Mouse (Mus musculus) embryonic facial prominence, embryonic 14.5 days (tissue): ENCODE measurements around the gene Cdc42. TPM values are rescaled to one million over a fixed set of nuclear protein-coding genes. Genes with fewer than 3 reads are reported as not detected.

ENCODE experiments used
- ATAC-seq: fragments of 200-750 bp; cut with Nextera tagmentation; 2 replicates; pipeline ENCODE4 v1.8.0; 2017; ENCODE audit warnings: low read depth, moderate number of reproducible peaks, moderate TSS enrichment
- DNase-seq: peaks from one replicate; pipeline ENCODE4 v3.0.0-alpha.2; 2015; ENCODE audit warnings: low spot score
- H3K27ac ChIP-seq: fragments of 300-500 bp; sonication (generic); replicated peaks from 2 replicates; pipeline ENCODE4 v1.5.1; 2014; ENCODE audit warnings: low read depth, mild to moderate bottlenecking, low read length, moderate library complexity
- H3K27me3 ChIP-seq: fragments of 300-500 bp; sonication (generic); replicated peaks from 2 replicates; pipeline ENCODE4 v1.6.1; 2014; ENCODE audit warnings: low read length; ENCODE audit not compliant: control insufficient read depth, insufficient read depth
- H3K36me3 ChIP-seq: fragments of 300-500 bp; sonication (generic); 2 replicates; pipeline ENCODE4 v1.6.1; 2014; ENCODE audit warnings: low read length, mixed read lengths; ENCODE audit not compliant: control insufficient read depth, insufficient read depth
- H3K4me1 ChIP-seq: fragments of 300-500 bp; sonication (generic); 2 replicates; pipeline ENCODE4 v1.6.1; 2014; ENCODE audit warnings: antibody characterized with exemption, low read length; ENCODE audit not compliant: control insufficient read depth, insufficient read depth
- H3K4me2 ChIP-seq: fragments of 300-500 bp; sonication (generic); 2 replicates; pipeline ENCODE4 v1.6.1; 2014; ENCODE audit warnings: low read depth, mild to moderate bottlenecking, low read length, moderate library complexity, mixed read lengths
- H3K4me3 ChIP-seq: fragments of 300-500 bp; sonication (generic); 2 replicates; pipeline ENCODE4 v1.5.1; 2014; ENCODE audit warnings: low read depth, mild to moderate bottlenecking, low read length
- H3K9ac ChIP-seq: fragments of 300-500 bp; sonication (generic); 2 replicates; pipeline ENCODE4 v1.6.1; 2014; ENCODE audit warnings: low read depth, mild to moderate bottlenecking, low read length, moderate library complexity, mixed read lengths
- H3K9me3 ChIP-seq: fragments of 300-500 bp; sonication (generic); 2 replicates; pipeline ENCODE4 v1.6.1; 2016; ENCODE audit warnings: low read length; ENCODE audit not compliant: control insufficient read depth
- WGBS: fragments of 180-500 bp; shearing (Covaris S2); extraction: QIAGEN DNeasy Blood & Tissue Kit; methylation state at CpG from one replicate; pipeline ENCODE4 v1.1.7; 2014; 5-methylcytosine and 5-hydroxymethylcytosine counted together
- polyA plus RNA-seq: library from polyadenylated mRNA; unstranded; fragments of >200 nt; fragmentation: Nextera tagmentation; extraction: Ambion mirVana; gene quantifications from 2 replicates; pipeline ENCODE4 v1.2.1, GENCODE M21; 2014

Cdc42 gene
- polyA plus RNA-seq, 1 experiment from 2014 or later, result 714 TPM

DNA sequence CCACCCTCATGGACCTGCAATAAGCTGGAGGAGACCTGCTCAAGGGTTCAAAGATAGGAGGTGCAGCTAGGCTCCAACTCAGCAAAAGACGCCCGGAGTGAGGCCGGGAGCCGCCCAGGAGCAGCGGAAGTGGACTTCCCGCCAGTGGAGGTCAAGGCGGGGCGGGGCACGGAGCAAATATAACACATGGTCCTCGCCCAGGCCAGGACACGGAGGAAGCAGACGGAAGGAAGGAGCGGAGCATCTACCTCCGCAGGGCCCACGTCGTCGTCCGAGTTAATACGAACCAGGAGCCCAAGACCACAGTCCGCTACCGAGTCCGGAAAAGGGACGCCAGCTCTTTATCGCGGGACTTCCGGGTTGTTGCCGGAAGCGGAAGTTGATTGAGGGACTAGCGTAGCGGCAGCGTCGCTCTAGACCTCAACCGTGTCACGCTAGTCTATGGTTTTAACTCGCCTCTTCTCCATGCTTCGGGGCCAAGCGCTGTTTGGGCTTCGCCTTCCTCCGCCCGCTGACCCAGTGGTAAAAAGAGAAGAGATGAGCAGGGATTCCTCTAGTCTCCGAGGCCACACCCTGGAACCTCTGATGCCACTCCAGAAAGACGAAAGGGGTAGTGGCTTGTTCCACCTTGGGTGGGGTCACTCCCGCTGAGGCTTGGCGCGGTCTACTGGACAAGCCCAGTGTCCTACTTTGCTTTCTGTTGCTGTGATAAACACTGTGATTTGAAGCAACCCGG, 30.7 kb upstream of the Cdc42 start:
- Histone ChIP-seq H3K4me3 (peak overlapping the region; percentile 74), H3K4me1 (no peaks in the 10 kb centered on the region; the same call in 1 of the 2 replicates), H3K4me2 (peak overlapping the region; percentile 66), H3K36me3 (no peaks in the 10 kb centered on the region), H3K27me3 (no peaks in the 10 kb centered on the region), H3K9ac (peak overlapping the region; percentile 82), H3K27ac (peak overlapping the region; percentile 91), H3K9me3 (peaks cover 4% of the 10 kb centered on the region; the same call in 1 of the 2 replicates)
- WGBS, result under 1% methylated on average over 34 of the region's 46 CpGs
- DNase-seq (peak; percentile 97), ATAC-seq (peak; percentile 97)

DNA sequence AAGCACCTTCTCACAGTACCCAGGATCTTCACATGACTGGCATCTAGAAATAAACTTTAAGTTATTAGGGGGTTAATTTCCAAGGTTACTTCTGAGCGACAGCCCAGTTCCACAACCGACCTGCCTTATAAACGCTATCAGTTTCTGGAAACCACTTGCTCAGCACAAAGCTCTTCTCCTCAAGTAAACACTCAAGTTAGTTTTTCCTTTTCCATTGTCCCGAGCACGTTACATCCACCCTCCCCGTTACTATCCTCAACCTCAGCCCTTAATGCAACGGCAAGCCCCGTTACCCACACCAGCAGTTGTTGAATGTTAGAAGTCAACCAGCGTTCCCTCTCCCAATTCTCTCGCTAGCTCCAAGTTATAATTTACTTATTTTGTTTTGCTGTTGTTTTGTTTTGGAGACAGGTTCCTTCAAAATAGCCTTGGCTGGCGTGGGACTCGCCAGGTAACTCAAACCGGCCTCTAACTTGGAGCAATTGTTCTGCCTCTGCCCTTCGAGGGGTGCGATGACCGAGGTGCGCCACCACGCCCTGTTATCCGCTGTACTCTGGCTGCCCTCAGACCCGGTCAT, 30.1 kb upstream of the Cdc42 start:
- WGBS, result 2% methylated on average over 20 of the region's 20 CpGs

DNA sequence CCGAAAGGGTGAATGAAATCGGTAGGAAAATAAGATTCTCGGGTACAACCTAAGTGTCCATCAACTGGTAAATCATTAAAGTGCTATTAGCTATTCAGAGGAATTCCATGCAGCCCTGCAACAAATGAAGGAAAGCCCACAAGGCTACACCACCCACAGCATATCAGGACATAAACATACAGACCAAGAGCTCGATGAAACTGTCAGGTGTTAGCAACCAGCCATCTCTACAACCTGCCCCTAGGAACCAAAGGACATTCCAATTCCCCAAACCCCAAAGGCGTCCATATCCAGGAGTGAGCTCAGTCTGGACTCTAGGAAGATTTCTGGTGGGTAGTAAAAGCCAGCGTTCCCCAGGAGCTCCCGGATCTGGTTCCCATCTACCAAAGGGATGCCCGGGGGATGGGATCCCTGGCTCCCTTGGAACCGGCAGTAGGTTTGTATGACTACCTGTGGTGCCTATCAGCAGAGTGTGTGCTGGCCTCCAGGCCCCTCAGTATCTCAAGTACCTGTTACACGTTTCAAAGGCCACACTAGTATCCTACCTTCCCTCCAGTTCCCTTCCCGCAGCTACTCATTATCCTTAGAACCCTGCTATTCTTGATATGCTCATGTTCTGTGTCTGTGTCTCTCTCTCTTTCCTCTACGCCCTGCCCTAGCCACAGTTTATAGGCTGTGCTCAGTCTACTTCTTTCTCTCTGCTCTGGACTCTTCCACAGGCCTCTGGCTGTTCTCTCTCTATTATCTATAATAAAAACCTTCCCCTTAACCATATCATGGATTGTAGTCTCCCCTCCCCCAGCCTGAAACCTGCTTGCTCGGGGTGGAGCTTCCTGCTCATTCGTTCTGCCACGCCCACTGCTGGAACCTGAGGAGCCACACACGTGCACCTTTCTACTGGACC, 23.4 kb upstream of the Cdc42 start:
- no peak for DNase-seq
- no peak overlapping the region for H3K9ac ChIP-seq
- ATAC-seq, result peak; percentile 37; the same call in 1 of the 2 replicates

More for the DNA sequence above, 30.1 kb upstream of the Cdc42 start:
- no peaks in the 10 kb centered on the region; the same call in 1 of the 2 replicates for H3K4me1 ChIP-seq
- no peaks in the 10 kb centered on the region for H3K27me3 ChIP-seq
- H3K27ac ChIP-seq, result peak overlapping the region; percentile 91
- H3K36me3 ChIP-seq, result no peaks in the 10 kb centered on the region
- peak overlapping the region; percentile 66 for H3K4me2 ChIP-seq
- peak overlapping the region; percentile 82 for H3K9ac ChIP-seq
- peaks cover 4% of the 10 kb centered on the region; the same call in 1 of the 2 replicates for H3K9me3 ChIP-seq
- peak overlapping the region; percentile 74 for H3K4me3 ChIP-seq
- no peak for DNase-seq
- ATAC-seq, result no peak

DNA sequence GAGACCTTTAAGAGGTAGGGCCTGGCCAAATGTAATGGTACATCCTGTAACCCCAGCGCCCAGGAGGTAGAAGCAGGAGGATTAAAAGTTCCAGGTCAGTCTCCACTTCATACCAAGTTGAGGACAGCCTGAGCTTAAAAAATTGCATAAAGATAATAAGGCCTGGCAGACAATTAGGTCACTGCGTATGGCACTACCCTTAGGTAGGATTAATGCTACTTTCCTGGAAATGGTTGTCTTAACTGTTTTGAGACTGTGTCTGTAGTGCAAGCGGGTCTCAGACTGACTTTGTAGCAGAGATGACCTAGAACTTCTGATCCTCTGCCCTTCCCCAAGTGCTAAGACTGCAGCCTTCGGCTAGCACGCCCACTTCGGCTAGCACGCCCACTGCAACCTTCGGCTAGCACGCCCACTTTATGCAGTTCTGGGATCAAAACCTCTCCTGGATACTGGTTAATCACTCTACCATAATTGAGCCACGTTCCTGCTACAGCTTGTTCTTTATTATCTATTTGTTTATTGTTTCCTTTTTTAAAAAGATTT, 22.3 kb upstream of the Cdc42 start:
- Histone ChIP-seq H3K27me3 (no peaks in the 10 kb centered on the region), H3K27ac (no peak overlapping the region), H3K36me3 (no peaks in the 10 kb centered on the region), H3K9me3 (no peaks in the 10 kb centered on the region), H3K4me2 (no peak overlapping the region), H3K4me3 (no peak overlapping the region), H3K9ac (no peak overlapping the region), H3K4me1 (peaks cover 9% of the 10 kb centered on the region; the same call in 1 of the 2 replicates)
- ATAC-seq, result no peak
- WGBS, result 87% methylated on average over 10 of the region's 10 CpGs
- DNase-seq, result no peak

More for the DNA sequence above, 23.4 kb upstream of the Cdc42 start:
- H3K9me3 ChIP-seq, result no peaks in the 10 kb centered on the region
- no peaks in the 10 kb centered on the region for H3K27me3 ChIP-seq
- 26% methylated on average over 15 of the region's 16 CpGs for WGBS
- no peaks in the 10 kb centered on the region for H3K36me3 ChIP-seq
- H3K4me2 ChIP-seq, result peak overlapping the region; percentile 16; the same call in 1 of the 2 replicates
- H3K27ac ChIP-seq, result 0 out of 2 replicates have a peak overlapping the region, but pooled peaks have one; percentile 8
- H3K4me3 ChIP-seq, result no peak overlapping the region
- H3K4me1 ChIP-seq, result peaks cover under 1% of the 10 kb centered on the region; the same call in 1 of the 2 replicates

DNA sequence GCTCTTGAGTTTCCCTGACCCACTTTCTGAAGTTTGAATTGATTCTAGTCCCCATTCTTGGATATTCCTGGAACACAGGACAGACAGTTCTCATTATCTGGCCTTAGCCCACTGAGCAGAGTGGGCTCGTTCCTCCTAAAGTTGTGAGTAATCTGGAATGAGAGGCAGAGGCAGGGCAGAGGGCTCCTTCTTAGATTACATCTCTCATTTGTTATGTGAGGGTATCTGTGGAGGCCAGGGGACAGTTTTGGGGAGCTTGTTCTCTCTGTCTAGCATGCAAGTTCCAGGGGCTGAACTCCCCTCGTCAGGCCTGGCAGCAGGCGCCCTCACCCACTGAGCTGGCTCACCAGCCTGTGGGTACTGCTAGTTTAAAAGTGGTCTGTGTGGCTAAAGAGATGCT, 21.6 kb upstream of the Cdc42 start:
- H3K9ac ChIP-seq, result no peak overlapping the region
- DNase-seq (no peak), ATAC-seq (no peak)
- no peak overlapping the region for H3K4me3 ChIP-seq
- H3K36me3 ChIP-seq, result no peaks in the 10 kb centered on the region
- 79% methylated on average over 3 of the region's 3 CpGs for WGBS
- no peaks in the 10 kb centered on the region for H3K27me3 ChIP-seq
- H3K27ac ChIP-seq, result no peak overlapping the region
- H3K9me3 ChIP-seq, result no peaks in the 10 kb centered on the region
- H3K4me1 ChIP-seq, result peaks cover 9% of the 10 kb centered on the region; the same call in 1 of the 2 replicates
- no peak overlapping the region for H3K4me2 ChIP-seq

DNA sequence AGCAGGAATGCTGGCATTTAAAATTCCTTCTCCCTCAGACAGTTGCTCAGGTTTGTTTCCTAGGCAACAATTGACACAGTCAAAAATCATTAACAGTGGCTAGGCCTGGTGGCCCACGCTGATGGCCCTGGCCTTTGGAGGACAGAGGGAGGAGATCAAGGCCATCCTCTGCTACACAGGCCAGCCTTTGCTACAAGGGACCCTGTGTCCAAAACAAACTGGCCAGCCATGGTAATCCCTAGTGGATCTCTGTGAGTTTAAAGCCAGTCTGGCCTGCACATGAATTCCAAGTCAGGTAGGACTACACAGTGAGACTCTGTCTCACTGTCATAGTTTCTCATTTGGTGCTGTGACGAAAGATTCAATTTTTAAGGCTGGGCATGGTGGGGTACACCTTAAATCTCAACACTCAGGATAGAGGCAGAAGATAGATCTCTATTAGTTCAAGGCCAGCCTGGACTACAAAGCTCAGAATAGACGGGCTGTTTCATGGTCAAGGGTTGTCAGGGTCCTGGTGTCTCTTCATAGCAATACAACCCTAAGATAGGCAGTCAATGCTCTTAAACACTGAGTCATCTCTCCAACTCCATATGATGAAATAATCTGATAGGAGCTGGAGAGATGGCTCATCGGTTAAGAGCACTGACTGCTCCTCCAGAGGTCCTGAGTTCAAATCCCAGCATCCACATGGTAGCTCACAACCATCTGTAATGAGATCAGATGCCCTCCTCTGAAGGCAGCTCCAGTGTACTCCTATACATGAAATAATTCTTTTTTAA, 20.2 kb upstream of the Cdc42 start:
- WGBS, result 76% methylated on average over 4 of the region's 4 CpGs
- H3K4me2 ChIP-seq, result no peak overlapping the region

DNA sequence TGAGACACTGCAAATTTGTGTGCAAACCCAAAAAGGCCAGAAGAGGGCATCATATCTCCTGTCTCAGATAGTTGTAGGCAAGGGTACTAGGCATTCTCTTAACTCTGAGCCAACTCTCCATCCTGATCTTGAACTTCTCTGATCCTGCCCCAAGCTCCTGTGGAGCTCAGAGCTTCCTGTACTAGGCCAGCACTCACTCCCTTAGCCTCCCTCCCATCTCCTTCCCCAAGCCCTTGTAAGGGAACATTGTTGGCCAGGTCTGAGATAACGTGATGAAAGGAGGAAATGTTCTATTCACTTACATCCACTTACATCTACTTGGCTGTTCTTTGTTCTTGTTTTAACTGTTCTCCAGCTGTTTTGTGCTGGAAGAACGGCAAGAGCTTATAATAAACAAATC, 19.3 kb upstream of the Cdc42 start:
- Histone ChIP-seq H3K36me3 (no peaks in the 10 kb centered on the region), H3K4me1 (peaks cover 9% of the 10 kb centered on the region; the same call in 1 of the 2 replicates), H3K4me2 (no peak overlapping the region), H3K4me3 (no peak overlapping the region), H3K9ac (no peak overlapping the region), H3K9me3 (no peaks in the 10 kb centered on the region), H3K27me3 (no peaks in the 10 kb centered on the region), H3K27ac (no peak overlapping the region)
- ATAC-seq, result no peak
- 53% methylated on average over 2 of the region's 2 CpGs for WGBS
- DNase-seq, result no peak

More for the DNA sequence above, 20.2 kb upstream of the Cdc42 start:
- H3K9me3 ChIP-seq, result no peaks in the 10 kb centered on the region
- H3K4me1 ChIP-seq, result peaks cover 9% of the 10 kb centered on the region; the same call in 1 of the 2 replicates
- H3K27ac ChIP-seq, result no peak overlapping the region
- no peak overlapping the region for H3K4me3 ChIP-seq
- DNase-seq, result no peak
- no peak for ATAC-seq
- no peaks in the 10 kb centered on the region for H3K36me3 ChIP-seq
- H3K9ac ChIP-seq, result no peak overlapping the region
- no peaks in the 10 kb centered on the region for H3K27me3 ChIP-seq
